Mouse (Mus musculus): ENCODE measurements around the gene Hykk.
"Not testable (repeated sequence)": the region's sequence is repeated elsewhere in the genome, so short reads cannot be mapped to it uniquely, and the experiment has no call there.

Gene Hykk

DNA sequence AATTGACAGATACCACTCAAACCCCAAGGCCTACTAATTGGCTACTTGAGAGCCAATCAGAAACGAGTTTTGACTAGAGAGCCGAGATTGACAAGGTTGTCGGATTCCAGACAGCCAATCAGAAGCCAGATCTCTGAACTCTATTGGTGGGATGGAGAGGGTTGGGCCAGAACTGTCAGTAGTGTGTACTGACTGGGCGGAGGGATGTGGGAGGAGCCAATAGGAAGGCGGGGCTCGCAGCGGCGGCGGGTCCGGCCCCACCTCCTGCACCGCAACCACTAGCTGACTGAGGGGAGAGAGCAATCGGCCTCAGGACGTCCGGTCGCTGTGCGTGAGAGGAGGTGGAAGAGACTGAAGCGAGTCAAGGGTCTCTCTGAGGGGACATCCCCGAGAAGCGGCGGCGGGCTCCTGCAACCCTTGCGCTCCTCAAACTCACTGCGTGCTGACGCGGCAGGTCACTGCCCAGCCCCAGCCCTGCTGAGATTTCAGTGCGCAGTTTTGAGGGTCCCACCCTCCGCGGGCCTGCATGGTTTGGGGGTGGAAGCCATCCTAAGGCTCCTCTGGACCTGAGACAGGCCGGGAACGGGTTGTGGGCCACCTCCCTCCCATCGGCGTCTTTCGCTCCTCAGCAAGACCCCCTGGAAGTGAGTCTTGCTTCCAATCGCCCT is at the start of gene Hykk:
Gene Hykk (plus strand): TSS at position 274 of the 668 bp plus-strand sequence.
- DNase-seq, result peak; percentile 94

- DNase-seq, result no peak
These were observed 38.3 kb upstream of the Hykk start for GRCm38 (mm10) chr9:54878759-54879158.

GRCm38 (mm10) chr9:54892111-54892510 is 25.0 kb upstream of the Hykk start:
- no peak for DNase-seq

GRCm38 (mm10) chr9:54897097-54897496 is 20.0 kb upstream of the Hykk start:
- DNase-seq, result no peak

DNA sequence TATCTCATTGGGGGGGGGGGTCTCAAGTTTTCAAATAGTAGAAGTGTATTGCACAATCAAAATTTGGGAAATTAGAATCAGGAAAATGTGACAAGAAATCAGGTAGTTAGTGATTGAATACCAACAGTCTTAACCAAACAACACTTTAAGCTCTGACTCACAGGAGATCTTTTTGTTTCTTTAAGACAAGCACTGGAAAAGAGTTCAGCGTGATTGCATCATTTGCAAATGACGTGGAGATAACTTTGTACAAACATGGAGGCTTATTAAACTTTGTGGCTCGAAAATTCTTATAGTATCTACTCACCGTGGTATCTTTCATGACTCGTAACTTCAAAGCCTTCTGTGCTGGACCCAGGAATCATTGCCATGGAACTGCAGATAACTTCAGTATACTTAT is 7.6 kb upstream of the Hykk start:
- no peak for DNase-seq

GRCm38 (mm10) chr9:54915576-54915975 is 1.5 kb upstream of the Hykk start:
- DNase-seq, result no peak

DNA sequence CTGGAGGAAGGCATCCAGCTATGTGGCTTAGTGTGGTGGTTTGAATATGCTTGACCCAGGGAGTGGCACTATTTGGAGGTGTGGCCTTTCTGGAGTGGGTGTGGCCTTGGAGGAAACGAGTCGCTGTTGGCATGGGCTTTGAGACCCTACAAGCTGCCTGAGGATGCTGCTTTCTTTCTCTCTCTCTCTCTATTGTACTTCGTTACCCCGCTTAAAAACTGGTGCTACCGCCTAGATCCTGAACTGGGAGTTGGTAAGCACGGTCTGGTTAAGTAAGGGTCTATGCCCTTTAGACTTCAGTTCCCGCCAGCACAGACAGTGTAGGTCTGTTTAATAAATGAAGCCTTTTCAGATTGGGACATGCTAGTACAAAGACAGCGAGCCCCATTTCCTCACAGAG is 682 bp upstream of the Hykk start:
- DNase-seq, result no peak

GRCm38 (mm10) chr9:54918191-54918590 is 1.1 kb downstream of the Hykk start:
- no peak for DNase-seq

DNA sequence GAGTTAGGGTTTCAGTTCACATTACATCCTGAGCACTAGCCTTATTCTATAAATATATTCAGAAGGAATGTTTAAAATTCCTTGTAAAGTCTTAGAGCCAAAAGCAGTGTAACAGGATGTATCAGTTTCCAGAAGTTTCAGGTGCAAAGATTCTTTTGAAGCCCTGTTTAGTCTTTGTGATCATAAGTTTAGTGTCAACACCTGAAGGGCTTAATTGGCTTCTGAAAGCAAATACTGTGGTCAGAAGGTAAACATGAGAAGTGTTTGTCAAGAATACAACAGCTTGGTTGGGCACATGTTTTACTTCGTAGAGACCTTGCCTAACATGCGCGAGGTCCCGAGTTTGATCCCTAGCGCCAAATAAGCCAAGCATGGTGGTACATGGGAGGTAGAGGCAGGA is 1.7 kb downstream of the Hykk start:
- DNase-seq, result no peak

DNA sequence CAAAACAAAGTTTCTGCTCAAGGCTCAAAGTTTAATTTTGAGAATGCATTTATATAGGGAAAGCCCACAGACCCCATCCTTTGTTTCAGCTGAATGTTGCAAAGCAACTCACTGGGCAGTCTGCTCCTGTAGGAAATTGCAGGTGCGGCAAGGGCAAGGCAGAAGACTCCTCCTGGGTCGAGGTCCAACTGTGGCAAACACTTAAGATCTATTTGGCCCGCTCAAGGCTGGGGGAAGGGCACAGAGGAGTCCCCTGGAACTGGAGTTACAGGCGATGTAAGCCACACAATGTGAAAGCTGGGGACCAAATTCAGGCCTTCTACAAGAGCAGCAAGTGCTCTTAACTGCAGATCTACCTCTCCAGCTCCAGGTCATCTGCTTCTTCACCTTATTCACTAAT is 2.9 kb downstream of the Hykk start:
- peak; percentile 45 for DNase-seq

DNA sequence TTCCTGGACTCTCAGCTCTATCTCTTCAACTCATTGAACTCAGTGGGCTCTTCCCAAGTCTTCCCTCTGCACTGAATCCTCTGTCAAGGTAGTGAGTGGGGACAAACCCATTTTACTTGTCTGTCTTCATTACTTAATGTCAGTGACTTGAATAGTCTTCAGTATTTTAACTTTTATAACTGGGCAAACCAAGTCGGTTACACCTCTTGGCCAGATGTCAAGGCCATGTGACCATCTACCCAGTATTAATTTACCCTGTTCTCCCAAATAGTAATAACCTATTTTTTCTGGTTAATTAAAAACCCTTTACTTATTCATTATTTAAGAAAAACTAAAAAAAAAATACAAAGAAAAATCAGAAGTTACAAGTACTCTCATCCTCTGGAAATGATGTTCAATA is 13.7 kb downstream of the Hykk start:
- no peak for DNase-seq

GRCm38 (mm10) chr9:54931765-54932164 is 14.7 kb downstream of the Hykk start:
- DNase-seq, result no peak

- no peak for DNase-seq
These were observed 15.3 kb downstream of the Hykk start for GRCm38 (mm10) chr9:54932379-54932778.

DNA sequence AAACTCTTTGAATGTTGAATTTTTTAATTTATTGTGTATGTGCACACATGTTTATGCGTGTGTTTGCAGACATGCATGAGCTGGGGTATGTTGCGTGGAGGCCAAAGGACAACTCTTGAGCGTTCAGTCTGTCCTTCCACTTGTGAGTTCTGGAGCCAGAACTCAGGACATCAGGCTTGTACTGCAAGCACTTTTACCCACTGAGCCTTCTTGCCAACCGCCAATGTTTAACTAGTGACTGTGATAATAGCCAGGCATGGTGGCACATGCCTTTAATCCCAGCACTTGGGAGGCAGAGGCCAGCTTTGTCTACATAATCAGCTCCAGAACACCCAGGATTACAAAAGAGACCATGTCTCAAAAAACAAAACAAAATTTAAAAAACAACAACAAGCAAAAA is 25.0 kb downstream of the Hykk start:
- no peak for DNase-seq

DNA sequence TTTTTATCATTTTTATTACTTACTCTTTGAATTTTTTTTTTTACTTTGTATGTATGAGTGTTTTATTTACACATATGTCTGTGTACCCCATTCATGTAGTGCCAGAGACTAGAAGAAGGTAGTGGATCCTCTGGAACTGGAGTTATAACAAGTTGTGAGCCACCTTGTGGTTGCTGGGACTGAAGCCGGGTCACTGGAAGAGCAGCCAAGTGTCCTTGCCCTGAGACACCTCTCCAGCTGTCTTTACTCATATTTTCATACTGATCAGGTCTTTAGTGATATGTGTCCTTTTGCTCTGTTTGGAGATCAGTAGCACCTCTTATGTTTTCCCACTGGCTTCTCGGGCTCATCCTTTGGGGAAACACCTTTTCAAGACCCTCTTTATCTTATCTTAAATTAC is 27.4 kb downstream of the Hykk start:
- DNase-seq, result no peak

DNA sequence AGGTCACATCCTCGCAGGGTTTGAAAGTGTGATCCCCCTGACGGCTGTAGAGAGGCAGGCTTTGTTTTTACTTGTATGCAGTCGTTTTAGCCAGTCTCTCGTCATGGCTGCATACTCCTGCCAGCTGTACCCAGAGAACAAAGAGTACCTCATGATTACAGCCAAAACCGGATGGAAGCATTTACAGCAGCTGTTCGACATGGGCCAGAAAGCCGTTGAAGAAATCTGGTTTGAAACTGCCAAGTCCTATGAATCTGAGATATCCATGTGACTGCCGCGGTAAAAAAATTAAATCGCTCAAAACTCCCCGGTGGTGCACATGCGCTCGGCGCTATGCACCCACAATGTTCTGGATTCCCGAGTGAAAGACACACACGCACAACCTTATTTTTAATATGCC is 29.2 kb downstream of the Hykk start:
- DNase-seq, result no peak

DNA sequence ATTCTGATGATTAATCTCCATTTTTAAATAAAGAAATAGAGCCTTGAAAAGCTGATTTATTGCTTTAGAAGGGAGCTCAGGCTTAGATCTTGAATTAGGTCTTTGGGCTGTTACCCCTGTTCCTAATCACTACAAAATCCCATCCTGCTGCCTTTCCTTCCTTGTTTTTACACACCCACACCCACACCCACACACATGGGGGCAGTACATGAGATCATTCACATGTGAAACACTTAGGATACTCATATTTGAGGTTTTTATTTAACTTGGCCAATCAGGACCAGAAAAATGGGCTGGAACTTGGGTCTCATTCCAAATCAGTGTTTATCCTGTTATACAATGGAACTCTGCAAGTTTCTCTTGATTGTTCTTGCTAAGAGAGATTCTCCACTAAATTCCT is 32.4 kb downstream of the Hykk start:
- DNase-seq, result no peak

DNA sequence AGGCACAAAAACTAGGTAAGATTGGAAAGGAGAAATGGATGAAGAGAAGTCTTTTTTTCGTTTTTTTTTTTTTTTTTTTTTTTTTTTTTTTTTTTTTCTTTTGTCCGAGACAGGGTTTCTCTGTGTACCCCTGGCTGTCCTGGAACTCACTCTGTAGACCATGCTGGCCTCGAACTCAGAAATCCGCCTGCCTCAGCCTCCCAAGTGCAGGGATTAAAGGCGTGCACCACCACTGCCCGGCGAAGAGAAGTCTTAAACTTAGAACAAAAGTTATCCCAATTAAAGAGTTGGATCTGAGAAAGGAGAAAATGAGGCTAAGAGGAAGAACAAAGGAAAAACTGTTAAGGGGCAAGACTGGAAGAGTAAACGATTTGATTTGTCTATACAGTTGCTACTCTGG is 33.1 kb downstream of the Hykk start:
- not testable (repeated sequence) for DNase-seq

GRCm38 (mm10) chr9:54950575-54951321 is 33.7 kb downstream of the Hykk start, which contains the start of the genes Psma4 and AY074887:
Psma4 (plus strand) TSS chr9:54950790.
AY074887 (minus strand) TSS chr9:54950998.
- DNase-seq, result peak; percentile 97

DNA sequence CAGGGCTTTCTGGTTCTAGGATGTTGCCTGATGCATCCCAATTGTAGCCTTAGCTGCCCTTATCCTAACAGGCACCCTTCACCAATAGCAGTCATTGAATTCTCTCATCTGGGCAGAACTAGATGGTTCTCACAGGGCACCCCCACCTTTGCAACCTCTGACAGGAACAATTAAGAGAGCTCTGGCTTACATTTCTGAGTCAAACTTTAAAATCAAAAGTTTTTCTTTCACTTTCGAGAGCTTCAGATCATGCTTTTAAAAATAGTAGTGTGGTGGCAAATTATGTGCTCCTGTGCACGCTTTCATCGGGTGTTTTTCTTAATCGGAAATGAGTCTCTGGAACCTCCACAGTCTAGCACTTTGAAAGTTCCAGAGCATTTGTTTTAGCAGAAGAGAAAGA is 44.0 kb downstream of the Hykk start:
- no peak for DNase-seq

GRCm38 (mm10) chr9:54963669-54964068 is 46.6 kb downstream of the Hykk start:
- DNase-seq, result no peak

GRCm38 (mm10) chr9:54969972-54970637 is 53.0 kb downstream of the Hykk start:
- no peak for DNase-seq

- no peak for DNase-seq
These were observed 63.6 kb downstream of the Hykk start, which contains the start of gene Chrna5 for GRCm38 (mm10) chr9:54980674-54981073. Chrna5 (plus strand) TSS chr9:54980880.

Data from kidney, postnatal 10 days (tissue).